Mouse (Mus musculus): Measurements from ENCODE around the gene Cyp26b1. TPM values are rescaled to one million over a fixed set of nuclear protein-coding genes. Genes with fewer than 3 reads are reported as not detected.

The Cyp26b1 gene
- total and polyA plus RNA-seq, 2 experiments from 2014 or later = 33.1 to 90.5 TPM

DNA sequence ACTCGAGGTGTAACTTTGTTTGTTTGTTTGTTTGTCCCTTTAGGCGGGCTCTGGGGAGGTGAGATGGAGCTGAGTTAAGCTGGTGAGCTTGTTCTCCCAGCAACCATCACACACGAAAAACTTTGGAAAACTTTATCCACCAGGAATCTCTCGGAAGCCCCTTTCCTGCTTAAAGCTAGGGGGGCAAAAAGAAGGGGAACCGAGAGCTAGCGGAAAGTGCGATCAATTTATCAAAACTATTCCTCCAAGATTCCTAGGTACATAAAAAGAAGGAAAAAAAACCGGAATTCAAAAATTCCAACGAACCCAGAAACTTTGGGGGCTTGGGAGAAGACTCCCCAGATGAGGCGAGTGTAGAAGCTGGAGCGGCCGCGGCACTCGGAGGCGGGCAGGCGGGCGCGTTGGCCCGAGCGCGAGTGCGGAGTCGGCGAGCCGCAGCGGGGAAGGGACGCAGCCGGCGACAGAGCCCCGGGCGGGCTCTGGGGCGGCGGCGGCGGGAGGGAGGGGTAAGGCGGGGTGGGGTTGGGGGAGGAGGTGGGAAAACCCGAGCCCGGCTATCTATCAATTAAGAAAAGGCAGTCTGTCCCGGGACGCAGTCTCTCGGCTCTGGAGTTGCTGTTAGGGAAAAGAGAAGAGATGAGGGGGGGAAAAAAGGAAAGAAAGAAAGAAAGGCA lies 5.3 kb downstream of the Cyp26b1 start:
- Histone ChIP-seq H3K27me3 (ENCODE audit: insufficient read depth, low read length) (peaks cover 46% of the 10 kb centered on the region), H3K4me2 (ENCODE audit: low read depth, low read length) (peak overlapping the region; percentile 88), H3K9ac (replicated peaks; ENCODE audit: low read length) (peak overlapping the region; percentile 56), H3K27ac (0 out of 2 replicates have a peak overlapping the region, but pooled peaks have one; percentile 41), H3K4me1 (ENCODE audit: insufficient read depth, low read length) (peaks cover 32% of the 10 kb centered on the region), H3K36me3 (ENCODE audit: insufficient read depth, low read length) (no peaks in the 10 kb centered on the region), H3K9me3 (ENCODE audit: low read length) (no peaks in the 10 kb centered on the region), H3K4me3 (ENCODE audit: low read length) (peak overlapping the region; percentile 48)
- ATAC-seq (no peak), DNase-seq (ENCODE audit: low spot score) (no peak)
- TF ChIP-seq CTCF (IDR thresholded peaks at IDR 0.05; ENCODE audit: low read depth) = no peak
- under 1% methylated on average over 41 of the region's 41 CpGs for WGBS

DNA sequence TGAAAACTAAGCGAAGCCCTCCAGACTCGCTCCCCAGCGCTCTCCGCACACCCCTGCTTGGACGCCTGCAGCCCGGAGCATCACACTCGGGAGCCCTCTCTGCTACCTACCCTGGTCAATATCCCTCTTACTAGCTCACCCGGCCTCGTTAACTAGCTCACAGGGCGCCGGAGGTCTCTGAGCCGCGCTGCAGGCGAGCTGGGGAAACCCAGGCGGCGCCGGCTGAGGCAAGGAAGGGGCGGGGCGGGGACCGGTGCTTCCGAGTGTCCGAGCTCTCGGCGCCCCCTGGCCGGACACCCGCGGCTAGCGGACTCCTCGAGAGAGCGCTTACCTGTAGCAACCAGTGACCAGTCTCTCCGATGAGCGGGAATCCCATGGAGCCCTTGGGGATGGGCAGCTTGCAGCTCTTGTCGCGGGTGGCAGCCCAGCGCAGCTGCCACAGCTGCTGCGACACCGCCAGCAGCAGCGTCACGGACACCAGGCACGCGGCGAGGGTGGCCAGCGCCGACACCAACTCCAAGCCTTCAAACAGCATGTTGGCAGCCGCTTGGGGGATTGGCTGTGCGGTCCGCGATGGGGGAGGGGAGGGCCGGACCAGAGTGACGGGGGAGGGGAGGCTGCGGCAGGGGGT lies 6.1 kb downstream of the Cyp26b1 start:
- no peak for TF ChIP-seq CTCF (IDR thresholded peaks at IDR 0.05; ENCODE audit: low read depth)
- WGBS = 2% methylated on average over 51 of the region's 51 CpGs
- H3K27me3 ChIP-seq (ENCODE audit: insufficient read depth, low read length) = peaks cover 46% of the 10 kb centered on the region
- H3K9me3 ChIP-seq (ENCODE audit: low read length) = no peaks in the 10 kb centered on the region
- H3K9ac ChIP-seq (replicated peaks; ENCODE audit: low read length) = peak overlapping the region; percentile 56
- DNase-seq (ENCODE audit: low spot score) (peak; percentile 53), ATAC-seq (no peak)
- H3K4me3 ChIP-seq (ENCODE audit: low read length) = peak overlapping the region; percentile 48
- peak overlapping the region; percentile 88 for H3K4me2 ChIP-seq (ENCODE audit: low read depth, low read length)
- H3K36me3 ChIP-seq (ENCODE audit: insufficient read depth, low read length) = no peaks in the 10 kb centered on the region
- peaks cover 35% of the 10 kb centered on the region for H3K4me1 ChIP-seq (ENCODE audit: insufficient read depth, low read length)
- peak overlapping the region; percentile 58 for H3K27ac ChIP-seq

DNA sequence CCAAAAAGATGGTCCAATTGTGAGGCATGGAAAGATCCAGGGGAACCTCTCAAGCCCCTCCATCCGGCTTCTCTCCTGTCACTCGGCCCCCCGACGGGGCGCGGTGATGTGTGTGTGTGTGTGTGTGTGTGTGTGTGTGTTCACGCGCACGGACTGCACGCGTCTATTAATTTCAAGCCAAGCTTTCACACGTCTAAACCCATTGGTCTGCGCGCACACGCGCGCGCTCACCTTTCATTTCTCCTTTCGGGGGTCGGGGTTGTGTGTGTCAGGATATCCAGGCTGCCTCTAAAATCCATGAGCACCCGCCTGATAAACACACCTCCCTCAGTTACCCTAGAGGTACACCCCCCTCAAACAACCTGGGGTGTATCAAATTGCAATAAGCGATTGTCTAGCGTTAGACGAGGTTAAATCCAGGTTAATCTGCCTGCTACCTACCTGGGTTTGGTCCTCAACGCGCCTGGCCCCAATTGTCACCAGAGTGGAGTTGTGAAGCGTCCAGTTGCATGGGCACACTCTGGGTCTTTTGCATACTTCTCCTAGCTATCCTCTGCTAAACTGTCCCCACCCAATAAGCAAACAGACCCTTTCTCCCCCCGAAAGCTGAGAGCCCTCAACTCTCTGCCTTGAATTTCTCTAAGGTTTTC lies 7.0 kb downstream of the Cyp26b1 start:
- DNase-seq (ENCODE audit: low spot score) = no peak
- no peak for ATAC-seq
- WGBS = 3% methylated on average over 28 of the region's 28 CpGs
- Histone ChIP-seq H3K9me3 (ENCODE audit: low read length) (no peaks in the 10 kb centered on the region), H3K27me3 (ENCODE audit: insufficient read depth, low read length) (peaks cover 46% of the 10 kb centered on the region), H3K9ac (replicated peaks; ENCODE audit: low read length) (peak overlapping the region; percentile 56), H3K4me3 (ENCODE audit: low read length) (peak overlapping the region; percentile 48), H3K36me3 (ENCODE audit: insufficient read depth, low read length) (no peaks in the 10 kb centered on the region), H3K27ac (peak overlapping the region; percentile 58; the same call in 1 of the 2 replicates), H3K4me2 (ENCODE audit: low read depth, low read length) (peak overlapping the region; percentile 88), H3K4me1 (ENCODE audit: insufficient read depth, low read length) (peaks cover 35% of the 10 kb centered on the region)
- TF ChIP-seq CTCF (IDR thresholded peaks at IDR 0.05; ENCODE audit: low read depth) = no peak

DNA sequence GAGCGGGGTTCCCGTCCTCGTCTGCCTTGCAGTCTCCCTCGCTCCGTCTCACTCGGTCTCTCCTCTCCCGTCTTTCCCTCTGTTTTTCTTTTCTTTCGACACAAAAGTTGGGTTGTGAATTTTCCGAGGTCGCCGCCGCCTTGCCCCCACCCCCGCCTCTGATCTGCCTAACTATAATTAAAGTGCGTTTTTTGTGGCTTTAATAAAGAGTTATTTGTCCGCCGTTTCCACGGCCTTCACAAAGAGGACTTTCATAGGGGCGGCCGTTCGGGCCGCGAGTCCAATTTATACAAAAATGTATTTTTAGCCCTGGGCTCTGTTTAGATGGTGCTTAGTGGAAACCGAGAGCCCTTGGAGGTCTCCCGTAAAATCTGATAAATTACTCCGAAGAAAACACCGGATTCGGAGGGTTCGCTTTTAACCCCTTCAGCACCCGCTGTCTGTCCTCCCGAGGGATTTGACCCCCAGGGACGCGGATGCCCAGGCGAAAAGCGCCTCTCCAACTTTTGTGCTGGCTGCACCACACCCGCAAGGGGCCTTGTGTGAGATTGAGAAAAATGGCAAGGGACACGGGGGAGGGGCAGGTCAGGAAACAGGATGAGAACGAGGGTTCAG lies 7.9 kb downstream of the Cyp26b1 start:
- H3K27ac ChIP-seq = peak overlapping the region; percentile 54; the same call in 1 of the 2 replicates
- no peak for ATAC-seq
- WGBS = under 1% methylated on average over 37 of the region's 37 CpGs

DNA sequence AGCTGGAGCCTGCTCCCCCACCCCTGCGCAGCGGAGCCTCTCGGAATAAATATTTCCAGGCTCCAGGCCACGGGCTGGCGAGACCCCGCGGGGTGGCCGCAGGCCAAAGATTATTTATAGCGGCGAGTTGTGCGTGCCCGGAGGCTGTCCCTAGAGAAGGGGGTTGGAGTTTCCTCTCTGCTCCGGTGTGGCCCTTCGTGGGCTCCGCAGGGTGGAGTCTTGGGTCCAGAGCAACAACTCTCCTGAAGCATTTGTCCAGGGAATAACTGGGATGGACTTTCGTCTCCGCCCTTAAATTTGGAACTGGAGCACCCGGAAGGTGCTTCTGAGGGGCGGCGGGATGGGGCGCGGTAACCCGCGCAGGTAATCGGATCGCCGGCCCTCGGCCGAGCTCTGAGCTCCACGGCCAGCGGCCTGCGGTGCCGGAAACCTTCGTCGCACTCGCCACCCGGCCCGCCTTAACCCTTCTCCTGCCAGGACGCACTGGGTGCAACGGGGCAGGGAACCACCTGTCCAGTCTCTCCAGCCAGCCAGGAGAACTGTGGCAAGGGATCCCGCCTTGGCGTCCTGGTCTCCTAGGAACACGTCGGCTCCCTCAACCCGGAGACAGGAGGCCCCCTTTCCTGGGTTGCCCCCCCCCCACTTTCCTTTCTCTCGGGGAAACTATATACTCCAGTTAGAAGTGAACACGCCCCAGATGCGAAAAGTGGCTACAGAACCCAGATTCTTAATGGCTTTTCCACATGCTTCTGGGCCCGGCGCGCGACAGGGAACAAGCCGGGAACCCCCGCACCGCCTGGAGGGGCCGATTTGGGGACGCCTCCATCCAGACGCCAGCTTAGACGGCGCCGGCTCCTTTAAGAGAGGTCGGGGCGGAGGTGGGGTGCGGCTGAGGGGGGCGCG lies 8.7 kb downstream of the Cyp26b1 start:
- WGBS = under 1% methylated on average over 66 of the region's 66 CpGs
- peak overlapping the region; percentile 54; the same call in 1 of the 2 replicates for H3K27ac ChIP-seq
- no peaks in the 10 kb centered on the region for H3K9me3 ChIP-seq (ENCODE audit: low read length)
- TF ChIP-seq CTCF (IDR thresholded peaks at IDR 0.05; ENCODE audit: low read depth) = no peak
- H3K36me3 ChIP-seq (ENCODE audit: insufficient read depth, low read length) = no peaks in the 10 kb centered on the region
- peak overlapping the region; percentile 45 for H3K9ac ChIP-seq (replicated peaks; ENCODE audit: low read length)
- peak; percentile 51 for DNase-seq (ENCODE audit: low spot score)
- H3K4me3 ChIP-seq (ENCODE audit: low read length) = peak overlapping the region; percentile 48
- peak; percentile 1; the same call in 1 of the 2 replicates for ATAC-seq
- H3K27me3 ChIP-seq (ENCODE audit: insufficient read depth, low read length) = peaks cover 46% of the 10 kb centered on the region
- H3K4me2 ChIP-seq (ENCODE audit: low read depth, low read length) = peak overlapping the region; percentile 88
- peaks cover 35% of the 10 kb centered on the region for H3K4me1 ChIP-seq (ENCODE audit: insufficient read depth, low read length)

More for the DNA sequence above, 7.9 kb downstream of the Cyp26b1 start:
- Histone ChIP-seq H3K36me3 (ENCODE audit: insufficient read depth, low read length) (no peaks in the 10 kb centered on the region), H3K27me3 (ENCODE audit: insufficient read depth, low read length) (peaks cover 46% of the 10 kb centered on the region), H3K9ac (replicated peaks; ENCODE audit: low read length) (peak overlapping the region; percentile 45), H3K4me2 (ENCODE audit: low read depth, low read length) (peak overlapping the region; percentile 88), H3K9me3 (ENCODE audit: low read length) (no peaks in the 10 kb centered on the region), H3K4me1 (ENCODE audit: insufficient read depth, low read length) (peaks cover 35% of the 10 kb centered on the region), H3K4me3 (ENCODE audit: low read length) (peak overlapping the region; percentile 48)
- DNase-seq (ENCODE audit: low spot score) = no peak
- no peak for TF ChIP-seq CTCF (IDR thresholded peaks at IDR 0.05; ENCODE audit: low read depth)
